Mouse (Mus musculus): ENCODE data around the gene Rtf1. TPM values are rescaled to one million over a fixed set of nuclear protein-coding genes. Genes with fewer than 3 reads are reported as not detected.

Gene Rtf1
- polyA plus RNA-seq, 1 experiment from 2014 or later = 71.0 TPM

DNA sequence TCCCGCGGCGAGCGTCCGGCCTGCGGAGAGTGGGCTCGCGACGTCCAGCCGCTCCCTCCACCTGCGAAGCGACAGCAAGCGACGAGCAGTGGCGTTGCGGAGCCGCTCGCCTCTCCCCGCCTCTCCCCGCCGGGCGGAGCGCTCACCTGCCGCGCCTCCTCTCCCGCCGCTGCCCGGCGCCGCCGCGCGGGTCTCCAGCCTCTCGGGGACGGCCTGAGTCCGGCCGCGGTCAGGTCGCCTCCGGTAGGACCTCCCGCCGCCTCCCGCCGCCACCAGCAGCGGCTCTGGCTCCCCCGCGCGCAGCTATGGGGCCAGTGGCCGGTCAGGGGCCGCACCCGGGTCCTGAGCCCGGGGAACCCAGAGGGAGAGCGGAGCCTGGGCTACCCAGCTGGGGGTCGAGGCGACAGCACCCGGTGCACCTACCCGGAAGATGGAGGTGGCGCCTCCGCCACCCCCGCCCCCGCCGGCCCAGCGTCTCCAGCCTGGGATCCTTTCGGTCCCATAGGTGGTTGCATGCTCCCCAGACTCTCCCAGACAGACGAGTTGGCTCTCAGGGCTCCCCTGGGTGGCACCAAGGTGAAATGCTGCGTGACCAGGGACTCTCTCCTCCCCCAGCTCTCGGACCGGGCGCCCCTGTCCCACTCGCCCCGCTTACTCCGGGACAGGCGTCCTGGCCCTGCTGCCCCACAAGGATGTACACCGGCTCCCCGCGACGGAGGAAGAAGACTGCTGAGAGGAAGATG, 83.4 kb downstream of the Rtf1 start:
- Histone ChIP-seq H3K27ac (no peak overlapping the region), H3K4me3 (peak overlapping the region; percentile 57), H3K9ac (peak overlapping the region; percentile 36), H3K9me3 (no peaks in the 10 kb centered on the region), H3K36me3 (no peaks in the 10 kb centered on the region), H3K27me3 (peaks cover 78% of the 10 kb centered on the region), H3K4me1 (peaks cover 16% of the 10 kb centered on the region; the same call in 1 of the 2 replicates), H3K4me2 (replicated peaks) (peak overlapping the region; percentile 100)
- 0 out of 2 replicates have a peak, but pooled peaks have one; percentile 11 for ATAC-seq (ENCODE audit: insufficient number of reproducible peaks, insufficient read depth, low FRiP score, low TSS enrichment)
- 1% methylated on average over 72 of the region's 77 CpGs for WGBS

GRCm38 (mm10) chr2:119758844-119759835, 84.3 kb downstream of the Rtf1 start:
- Histone ChIP-seq H3K4me1 (peaks cover 16% of the 10 kb centered on the region; the same call in 1 of the 2 replicates), H3K36me3 (peaks cover 6% of the 10 kb centered on the region), H3K27ac (no peak overlapping the region), H3K9ac (no peak overlapping the region), H3K4me2 (replicated peaks) (peak overlapping the region; percentile 100), H3K4me3 (peak overlapping the region; percentile 57), H3K27me3 (peaks cover 69% of the 10 kb centered on the region), H3K9me3 (no peaks in the 10 kb centered on the region)
- ATAC-seq (ENCODE audit: insufficient number of reproducible peaks, insufficient read depth, low FRiP score, low TSS enrichment) = no peak
- 6% methylated on average over 44 of the region's 44 CpGs for WGBS

DNA sequence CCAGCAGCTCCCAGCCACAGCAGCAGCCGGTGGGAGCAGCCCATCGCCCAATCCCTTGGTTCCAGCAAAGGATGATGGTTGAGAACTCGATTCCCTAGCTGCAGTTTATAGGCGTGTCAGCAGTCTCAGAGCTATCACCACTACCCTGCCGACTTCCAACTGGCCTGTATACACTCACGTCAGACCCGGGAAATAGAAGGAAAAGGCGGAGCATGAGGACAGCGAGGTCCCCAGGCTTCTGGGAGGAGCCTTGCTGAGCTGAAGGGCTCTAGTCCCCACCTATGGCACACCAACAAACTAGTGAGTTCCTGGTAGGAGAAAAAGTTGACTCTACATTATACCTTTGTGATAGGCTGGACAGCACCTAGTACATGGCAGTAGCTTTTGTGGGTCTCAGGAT, 85.4 kb downstream of the Rtf1 start, which contains the start of gene Ltk:
TSS of gene Ltk (minus strand) at position 181 of the 400 bp plus-strand sequence.
- Histone ChIP-seq H3K4me1 (peaks cover 16% of the 10 kb centered on the region; the same call in 1 of the 2 replicates), H3K27me3 (peaks cover 59% of the 10 kb centered on the region), H3K4me3 (no peak within 1 kb of the TSS), H3K27ac (no peak within 1 kb of the TSS), H3K9me3 (no peaks in the 10 kb centered on the region), H3K4me2 (replicated peaks) (0 out of 2 replicates have a peak within 1 kb of the TSS, but pooled peaks have one; percentile 100), H3K9ac (no peak within 1 kb of the TSS), H3K36me3 (peaks cover 17% of the 10 kb centered on the region)
- no peak for ATAC-seq (ENCODE audit: insufficient number of reproducible peaks, insufficient read depth, low FRiP score, low TSS enrichment)
- WGBS = 11% methylated on average over 9 of the region's 9 CpGs

DNA sequence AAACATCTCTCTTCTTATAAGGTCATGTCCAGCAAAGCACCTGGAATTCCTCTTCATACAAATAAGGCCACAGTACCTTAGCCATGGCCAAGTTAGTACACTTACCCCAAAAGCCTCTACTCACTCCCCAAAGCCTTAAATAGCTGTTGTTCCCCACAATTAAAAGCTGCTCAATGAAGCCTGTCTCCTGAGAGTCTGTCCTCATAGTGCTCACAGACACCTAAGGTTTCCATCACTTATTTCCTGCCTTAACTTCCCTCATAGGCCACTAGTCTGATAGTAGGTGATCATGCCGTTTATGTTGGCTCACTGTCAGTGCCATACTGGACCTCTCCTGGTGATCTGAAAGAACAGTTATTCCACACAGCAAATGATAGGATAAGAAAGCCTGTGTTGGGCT, 87.4 kb downstream of the Rtf1 start:
- 66% methylated on average over 1 of the region's 1 CpGs for WGBS
- peaks cover 16% of the 10 kb centered on the region; the same call in 1 of the 2 replicates for H3K4me1 ChIP-seq
- H3K27me3 ChIP-seq = peaks cover 42% of the 10 kb centered on the region
- H3K9me3 ChIP-seq = no peaks in the 10 kb centered on the region
- no peak overlapping the region for H3K9ac ChIP-seq
- peaks cover 28% of the 10 kb centered on the region for H3K36me3 ChIP-seq
- no peak overlapping the region for H3K4me3 ChIP-seq
- H3K27ac ChIP-seq = no peak overlapping the region
- no peak overlapping the region for H3K4me2 ChIP-seq (replicated peaks)
- no peak for ATAC-seq (ENCODE audit: insufficient number of reproducible peaks, insufficient read depth, low FRiP score, low TSS enrichment)

- no peak for ATAC-seq (ENCODE audit: insufficient number of reproducible peaks, insufficient read depth, low FRiP score, low TSS enrichment)
- H3K36me3 ChIP-seq = peaks cover 40% of the 10 kb centered on the region
These were observed 89.1 kb downstream of the Rtf1 start for GRCm38 (mm10) chr2:119763924-119764323.

DNA sequence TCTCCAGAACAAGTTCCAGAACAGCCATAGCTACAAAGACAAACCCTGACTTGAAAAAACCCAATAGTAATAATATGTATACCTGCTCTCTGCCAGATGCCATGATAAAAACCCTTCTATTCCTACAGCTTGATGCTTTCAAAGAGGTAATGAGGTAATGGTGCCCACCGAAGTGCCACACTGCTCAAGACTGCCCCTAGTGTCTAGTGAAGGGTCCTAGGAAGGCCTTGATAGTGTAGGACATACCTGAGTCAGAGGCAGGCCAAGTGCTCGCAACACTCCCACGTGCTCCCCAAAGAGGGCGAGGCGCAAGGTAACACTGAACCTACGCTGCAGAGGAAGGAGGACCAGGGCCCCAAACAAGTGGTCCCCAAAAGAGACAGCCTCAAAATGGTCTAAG, 92.4 kb downstream of the Rtf1 start:
- H3K27ac ChIP-seq = no peak overlapping the region
- no peaks in the 10 kb centered on the region for H3K27me3 ChIP-seq
- H3K4me1 ChIP-seq = no peaks in the 10 kb centered on the region
- no peak overlapping the region for H3K9ac ChIP-seq
- no peaks in the 10 kb centered on the region for H3K9me3 ChIP-seq
- no peak overlapping the region for H3K4me3 ChIP-seq
- peaks cover 72% of the 10 kb centered on the region for H3K36me3 ChIP-seq
- H3K4me2 ChIP-seq (replicated peaks) = no peak overlapping the region
- ATAC-seq (ENCODE audit: insufficient number of reproducible peaks, insufficient read depth, low FRiP score, low TSS enrichment) = no peak
- WGBS = 93% methylated on average over 6 of the region's 6 CpGs

More at GRCm38 (mm10) chr2:119763924-119764323, 89.1 kb downstream of the Rtf1 start:
- Histone ChIP-seq H3K4me1 (no peaks in the 10 kb centered on the region; the same call in 1 of the 2 replicates), H3K27ac (no peak overlapping the region), H3K9ac (no peak overlapping the region), H3K9me3 (no peaks in the 10 kb centered on the region), H3K27me3 (peaks cover 26% of the 10 kb centered on the region), H3K4me3 (no peak overlapping the region), H3K4me2 (replicated peaks) (no peak overlapping the region)
- whole genome bisulfite sequencing = 65% methylated on average over 4 of the region's 4 CpGs

Other genes with a start within 250 kb of the Rtf1 start
- gene Ino80, start 197.4 kb upstream of the Rtf1 start, polyA plus RNA-seq (2016; fragmentation: Nextera tagmentation; extraction: Ambion mirVana) = 4.7 and 4.9 TPM in 2 replicates
- gene Exd1, start 127.4 kb upstream of the Rtf1 start, polyA plus RNA-seq (2016; fragmentation: Nextera tagmentation; extraction: Ambion mirVana) = 0.32 and 1.3 TPM in 2 replicates
- gene Chp1, start 127.4 kb upstream of the Rtf1 start, polyA plus RNA-seq (2016; fragmentation: Nextera tagmentation; extraction: Ambion mirVana) = 64.4 TPM in 2 replicates
- gene Nusap1, start 56.8 kb upstream of the Rtf1 start, polyA plus RNA-seq (2016; fragmentation: Nextera tagmentation; extraction: Ambion mirVana) = 75.1 and 82.1 TPM in 2 replicates
- 27.0 and 27.1 TPM in 2 replicates for gene Oip5, start 56.6 kb upstream of the Rtf1 start, polyA plus RNA-seq (2016; fragmentation: Nextera tagmentation; extraction: Ambion mirVana)
- 46.6 and 50.7 TPM in 2 replicates for gene Ndufaf1, start 12.2 kb upstream of the Rtf1 start, polyA plus RNA-seq (2016; fragmentation: Nextera tagmentation; extraction: Ambion mirVana)
- gene Itpka, start 67.3 kb downstream of the Rtf1 start, polyA plus RNA-seq (2016; fragmentation: Nextera tagmentation; extraction: Ambion mirVana) = 1.1 and 1.2 TPM in 2 replicates
- not detected in 2 replicates for gene Ltk, start 85.4 kb downstream of the Rtf1 start, polyA plus RNA-seq (2016; fragmentation: Nextera tagmentation; extraction: Ambion mirVana)
- 34.7 and 35.6 TPM in 2 replicates for gene Rpap1, start 112.5 kb downstream of the Rtf1 start, polyA plus RNA-seq (2016; fragmentation: Nextera tagmentation; extraction: Ambion mirVana)
- 29.9 and 30.9 TPM in 2 replicates for gene Tyro3, start 122.7 kb downstream of the Rtf1 start, polyA plus RNA-seq (2016; fragmentation: Nextera tagmentation; extraction: Ambion mirVana)
- gene Mga, start 222.2 kb downstream of the Rtf1 start, polyA plus RNA-seq (2016; fragmentation: Nextera tagmentation; extraction: Ambion mirVana) = 40.5 and 40.9 TPM in 2 replicates

All from embryonic facial prominence, embryonic 12.5 days (tissue).